Mouse (Mus musculus) mesoderm, embryonic 11.5 days (tissue): Measurements from ENCODE around the gene Vmn1r212.
"Not testable (repeated sequence)": the region's sequence is repeated elsewhere in the genome, so short reads cannot be mapped to it uniquely, and the experiment has no call there.

Source experiments
- DNase-seq: peaks from one replicate; pipeline ENCODE4 v3.0.0-alpha.2; 2012; ENCODE audit warnings: low read depth, low spot score

The Vmn1r212 gene

GRCm38 (mm10) chr13:22884105-22884504 is at the start of gene Vmn1r212:
Gene Vmn1r212 (minus strand): TSS chr13:22884205.
- no peak for DNase-seq

GRCm38 (mm10) chr13:22879257-22879656 is 4.7 kb downstream of the Vmn1r212 start:
- DNase-seq = no peak

GRCm38 (mm10) chr13:22857461-22857860 is 26.5 kb downstream of the Vmn1r212 start, which contains the start of gene Vmn1r211:
Gene Vmn1r211 (minus strand): TSS chr13:22857561.
- DNase-seq = no peak

- DNase-seq = no peak
These were observed 29.2 kb downstream of the Vmn1r212 start for GRCm38 (mm10) chr13:22854760-22855159.

GRCm38 (mm10) chr13:22846798-22847197 is 37.2 kb downstream of the Vmn1r212 start:
- DNase-seq = no peak

GRCm38 (mm10) chr13:22844304-22844703 is 39.7 kb downstream of the Vmn1r212 start:
- DNase-seq = not testable (repeated sequence)
